Mouse (Mus musculus): ENCODE results near the gene Cds1. TPM values are rescaled to one million over a fixed set of nuclear protein-coding genes. Genes with fewer than 3 reads are reported as not detected.

The Cds1 gene
- polyA plus RNA-seq, 1 experiment, result 23.6 TPM

DNA sequence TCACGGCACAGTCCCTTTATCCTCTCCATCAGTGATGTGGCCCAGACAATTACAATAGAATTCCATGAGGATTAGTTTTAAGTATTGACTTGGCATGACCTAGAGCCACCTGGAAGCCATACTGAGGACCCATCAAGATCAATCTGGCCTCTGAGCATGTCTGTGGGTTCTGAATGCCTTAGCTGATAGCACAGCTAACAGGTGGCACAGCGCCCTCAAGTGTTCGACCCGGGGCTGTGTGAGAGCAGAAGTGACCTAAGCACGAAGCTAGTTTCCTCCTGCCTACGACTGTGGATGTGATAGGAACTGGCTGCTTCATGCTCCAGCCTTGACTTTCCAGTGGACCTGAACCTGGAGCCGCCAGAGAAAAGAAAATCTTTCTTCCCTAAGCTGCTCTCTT is 89.7 kb downstream of the Cds1 start:
- no peak overlapping the region for H3K4me3 ChIP-seq (replicated peaks; ENCODE audit: extremely low read depth, low read depth, low read length)
- H3K4me1 ChIP-seq (ENCODE audit: control insufficient read depth, insufficient read depth, low read length), result peaks cover 7% of the 10 kb centered on the region
- DNase-seq, result peak; percentile 35
- WGBS, result 72% methylated on average over 7 of the region's 7 CpGs
- TF ChIP-seq CTCF (IDR thresholded peaks at IDR 0.05; ENCODE audit: insufficient read depth, low read length) (peak; percentile 18; the same call in 1 of the 2 replicates), POLR2A (IDR thresholded peaks at IDR 0.05; ENCODE audit: borderline replicate concordance, extremely low read depth, low read depth, low read length) (no peak)

DNA sequence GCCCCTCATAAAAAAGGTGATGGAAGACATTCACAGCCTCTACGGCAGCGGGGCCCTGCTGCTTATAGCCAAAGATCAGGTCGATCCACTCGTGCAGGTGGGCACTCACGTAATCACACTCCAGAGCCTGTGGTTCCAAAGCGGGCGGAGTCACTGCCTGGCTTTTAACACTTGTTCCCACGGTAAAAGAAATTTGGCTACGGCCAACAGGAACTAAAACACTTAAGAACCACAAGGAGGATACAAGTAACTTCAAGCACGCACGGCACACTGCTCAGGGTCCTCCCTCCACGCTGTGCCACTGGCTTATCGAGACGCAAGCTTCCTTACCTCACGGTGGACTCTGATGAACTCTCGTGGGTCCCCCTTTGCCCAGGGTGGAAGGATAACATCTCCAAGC is 90.5 kb downstream of the Cds1 start:
- TF ChIP-seq POLR2A (IDR thresholded peaks at IDR 0.05; ENCODE audit: borderline replicate concordance, extremely low read depth, low read depth, low read length), result no peak
- no peak for TF ChIP-seq CTCF (IDR thresholded peaks at IDR 0.05; ENCODE audit: insufficient read depth, low read length)

DNA sequence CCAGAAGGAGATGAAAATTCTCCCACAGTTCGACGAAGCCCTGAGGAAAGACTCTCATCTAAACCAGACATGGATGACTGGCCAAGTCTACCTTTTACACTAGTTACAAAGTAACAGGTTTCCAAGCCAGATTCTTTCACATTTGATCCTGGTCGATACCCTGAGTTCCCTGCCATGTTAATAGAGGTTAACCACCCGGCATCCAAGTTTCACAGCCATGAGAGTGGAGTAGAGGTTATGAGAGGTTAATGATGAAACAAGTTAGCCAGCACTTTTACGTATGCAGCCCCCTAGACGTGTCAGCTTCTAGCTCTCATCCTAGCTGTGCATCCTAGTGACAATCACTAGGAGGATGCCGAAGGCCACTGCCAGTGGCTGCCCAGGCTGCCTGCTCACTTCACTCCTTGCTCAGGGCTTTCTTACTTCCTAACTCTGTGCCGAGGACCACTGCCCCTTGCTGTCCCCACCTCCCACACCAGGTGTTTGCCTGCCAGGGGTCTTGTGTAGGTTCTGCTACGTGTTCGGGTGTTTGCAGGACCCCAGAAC is 94.0 kb downstream of the Cds1 start:
- 95% methylated on average over 10 of the region's 10 CpGs for WGBS
- no peak for DNase-seq
- TF ChIP-seq CTCF (IDR thresholded peaks at IDR 0.05; ENCODE audit: insufficient read depth, low read length), result no peak
- TF ChIP-seq POLR2A (IDR thresholded peaks at IDR 0.05; ENCODE audit: borderline replicate concordance, extremely low read depth, low read depth, low read length), result no peak
- Histone ChIP-seq H3K4me3 (replicated peaks; ENCODE audit: extremely low read depth, low read depth, low read length) (no peak overlapping the region), H3K4me1 (ENCODE audit: control insufficient read depth, insufficient read depth, low read length) (peaks cover 7% of the 10 kb centered on the region)

More for the DNA sequence above, 90.5 kb downstream of the Cds1 start:
- peak; percentile 36 for DNase-seq
- no peak overlapping the region for H3K4me3 ChIP-seq (replicated peaks; ENCODE audit: extremely low read depth, low read depth, low read length)
- peaks cover 7% of the 10 kb centered on the region for H3K4me1 ChIP-seq (ENCODE audit: control insufficient read depth, insufficient read depth, low read length)
- WGBS, result 74% methylated on average over 16 of the region's 16 CpGs

DNA sequence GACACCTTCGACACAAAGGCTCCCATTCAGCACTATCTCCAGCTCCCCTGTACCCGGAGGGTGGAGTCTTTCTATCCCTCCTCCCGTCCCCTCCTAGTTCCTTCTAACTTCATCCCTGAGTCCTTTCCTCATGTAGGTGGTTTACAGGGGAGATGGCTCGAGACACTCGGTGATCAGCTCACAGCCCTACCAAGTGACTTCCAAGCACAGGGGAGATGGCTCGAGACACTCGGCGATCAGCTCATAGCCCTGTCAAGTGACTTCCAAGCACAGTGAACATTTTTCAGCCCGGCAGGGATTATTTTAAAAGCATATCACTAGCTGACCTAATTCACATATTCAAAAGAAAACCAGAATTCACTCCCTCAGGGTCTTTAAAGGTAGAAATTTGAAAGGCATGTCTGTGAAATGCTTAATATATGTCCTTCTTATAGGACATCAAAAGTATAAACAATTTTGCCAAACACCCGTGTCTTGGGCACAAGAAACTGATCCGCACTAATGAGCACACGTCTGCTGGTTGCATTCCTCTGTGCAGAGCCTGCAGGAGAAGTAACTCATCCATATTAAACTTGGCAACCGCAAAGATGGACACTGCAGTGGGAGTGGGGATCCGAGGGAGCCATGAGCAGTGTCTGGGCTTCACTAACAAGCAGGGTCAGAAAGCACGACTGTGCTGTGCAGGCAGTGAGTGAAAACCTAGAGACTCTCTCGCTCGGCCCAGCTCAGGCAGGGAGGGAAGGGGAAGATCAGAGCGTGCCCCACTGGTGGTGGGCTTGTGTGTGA is 97.0 kb downstream of the Cds1 start:
- TF ChIP-seq POLR2A (IDR thresholded peaks at IDR 0.05; ENCODE audit: borderline replicate concordance, extremely low read depth, low read depth, low read length) (no peak), CTCF (IDR thresholded peaks at IDR 0.05; ENCODE audit: insufficient read depth, low read length) (no peak)
- Histone ChIP-seq H3K4me1 (ENCODE audit: control insufficient read depth, insufficient read depth, low read length) (no peaks in the 10 kb centered on the region), H3K4me3 (replicated peaks; ENCODE audit: extremely low read depth, low read depth, low read length) (no peak overlapping the region)
- WGBS, result 90% methylated on average over 18 of the region's 18 CpGs
- DNase-seq, result no peak

DNA sequence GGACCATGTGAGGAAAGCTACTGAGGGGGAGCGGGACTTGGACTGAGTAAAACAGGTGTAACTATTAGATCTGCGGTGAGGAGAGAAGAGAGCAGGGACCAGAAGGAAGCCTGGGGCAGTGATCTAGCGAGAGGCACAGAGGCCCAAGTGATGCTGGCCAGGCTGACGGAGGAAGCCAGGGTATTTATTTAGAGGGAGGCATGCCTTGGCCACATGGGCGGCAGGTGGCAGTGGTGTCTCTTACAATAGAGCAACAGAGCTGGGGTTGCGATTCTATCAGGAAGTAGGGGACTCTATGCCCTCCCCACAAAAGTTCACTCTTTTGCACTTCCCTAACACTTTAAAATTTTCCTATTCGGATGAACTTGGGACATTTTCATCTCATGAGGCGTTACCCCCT is 97.7 kb downstream of the Cds1 start:
- no peak for TF ChIP-seq CTCF (IDR thresholded peaks at IDR 0.05; ENCODE audit: insufficient read depth, low read length)
- Histone ChIP-seq H3K4me1 (ENCODE audit: control insufficient read depth, insufficient read depth, low read length) (no peaks in the 10 kb centered on the region), H3K4me3 (replicated peaks; ENCODE audit: extremely low read depth, low read depth, low read length) (no peak overlapping the region)
- WGBS, result 85% methylated on average over 8 of the region's 8 CpGs
- DNase-seq, result no peak

DNA sequence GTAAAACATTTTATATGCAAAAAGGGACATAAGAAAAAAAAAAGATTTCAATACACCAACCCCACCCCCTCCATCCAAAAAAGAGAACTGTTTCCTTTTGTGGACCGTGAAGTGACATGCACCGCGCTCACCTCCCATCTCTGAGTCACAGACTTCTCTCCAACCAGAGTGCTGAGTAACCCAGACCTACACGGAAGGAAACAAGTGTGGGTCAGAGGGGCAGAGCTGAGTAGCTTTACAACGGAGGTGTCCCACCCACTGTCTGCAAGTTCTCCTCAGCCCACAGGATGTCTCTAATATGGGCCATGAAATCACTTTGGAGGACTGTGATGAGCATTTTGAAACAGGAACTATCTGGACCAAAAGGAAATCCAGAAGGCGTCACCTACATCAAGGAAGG is 99.0 kb downstream of the Cds1 start:
- no peak for DNase-seq
- 72% methylated on average over 6 of the region's 6 CpGs for WGBS
- Histone ChIP-seq H3K4me1 (ENCODE audit: control insufficient read depth, insufficient read depth, low read length) (no peaks in the 10 kb centered on the region), H3K4me3 (replicated peaks; ENCODE audit: extremely low read depth, low read depth, low read length) (no peak overlapping the region)
- TF ChIP-seq CTCF (IDR thresholded peaks at IDR 0.05; ENCODE audit: insufficient read depth, low read length) (no peak), POLR2A (IDR thresholded peaks at IDR 0.05; ENCODE audit: borderline replicate concordance, extremely low read depth, low read depth, low read length) (no peak)

DNA sequence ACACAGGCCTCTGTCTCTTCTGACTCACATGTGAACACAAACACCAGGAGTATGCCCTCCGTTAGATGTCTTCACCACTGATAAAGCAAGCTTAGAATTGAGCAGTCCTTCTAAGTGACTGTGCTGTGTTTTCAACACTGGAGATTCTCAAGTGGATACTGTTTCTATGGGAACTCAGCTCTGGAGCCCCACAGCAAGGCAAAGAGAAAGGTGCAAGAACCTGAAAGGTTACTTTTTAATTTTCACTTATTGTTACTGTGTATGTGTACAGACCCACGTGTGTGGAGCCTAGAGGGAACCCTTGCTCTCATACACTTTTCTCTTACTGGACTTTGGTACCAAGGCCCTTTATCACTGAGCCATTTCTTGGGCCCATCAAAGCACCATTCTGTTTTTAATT is 101.8 kb downstream of the Cds1 start:
- Histone ChIP-seq H3K4me1 (ENCODE audit: control insufficient read depth, insufficient read depth, low read length) (no peaks in the 10 kb centered on the region), H3K4me3 (replicated peaks; ENCODE audit: extremely low read depth, low read depth, low read length) (no peak overlapping the region)
- TF ChIP-seq CTCF (IDR thresholded peaks at IDR 0.05; ENCODE audit: insufficient read depth, low read length) (no peak), POLR2A (IDR thresholded peaks at IDR 0.05; ENCODE audit: borderline replicate concordance, extremely low read depth, low read depth, low read length) (no peak)
- 62% methylated on average over 2 of the region's 2 CpGs for WGBS
- DNase-seq, result no peak

Other genes starting within 250 kb of the Cds1 start
- 0.15 and 0.77 TPM in 2 replicates for gene Nkx6-1, start 100.1 kb upstream of the Cds1 start, polyA plus RNA-seq (2012; rRNA removed)